Mouse (Mus musculus) urinary bladder, postnatal 14 days (tissue): ENCODE measurements at regions not wholly inside any gene's neighbourhood (a gene's known extent, or its start where the extent isn't known, plus 50 kb on each side); places are given as distances from the start of the nearest gene placed in this dataset.

Experiments
- DNase-seq: peaks from one replicate; pipeline ENCODE4 v3.0.0; 2021; ENCODE audit warnings: low spot score

DNA sequence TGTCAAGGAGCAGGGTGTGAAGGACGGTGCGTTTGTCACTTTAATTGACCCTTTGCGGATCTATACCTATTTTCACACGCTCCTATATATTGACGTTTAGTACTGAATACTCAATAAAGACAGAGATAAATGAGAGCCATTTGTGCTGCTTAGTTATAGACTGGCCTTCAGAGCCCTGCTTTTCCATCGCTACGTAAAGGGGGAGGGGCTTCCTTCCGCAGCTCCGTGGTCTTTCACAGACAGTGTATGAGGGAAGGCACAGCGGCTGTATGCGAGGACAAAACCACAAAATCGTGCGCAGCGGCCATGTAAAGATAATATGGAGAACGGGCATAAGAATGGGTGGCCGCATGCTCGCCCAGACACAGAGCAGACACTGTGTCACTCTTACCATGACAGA is 58.4 kb upstream of the Pced1b start:
- no peak for DNase-seq

DNA sequence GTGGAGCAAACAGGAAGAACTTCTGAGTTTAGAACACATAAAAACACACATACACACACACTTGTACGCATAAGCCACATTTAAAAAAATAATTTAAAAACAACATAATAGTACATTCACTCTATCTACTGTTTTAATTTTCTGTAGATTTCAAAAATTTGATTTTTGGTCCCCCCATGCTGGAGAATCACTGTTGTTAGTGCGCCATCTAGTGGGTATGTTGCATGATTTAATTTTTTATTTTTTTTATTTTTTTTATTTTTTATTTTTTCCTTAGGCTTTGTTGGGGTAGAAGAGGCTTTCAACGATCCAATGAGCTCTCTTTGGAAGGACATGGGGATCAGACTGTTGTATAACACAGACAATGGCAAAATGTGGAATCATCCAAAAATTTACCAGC is 59.1 kb upstream of the Pced1b start:
- no peak for DNase-seq

DNA sequence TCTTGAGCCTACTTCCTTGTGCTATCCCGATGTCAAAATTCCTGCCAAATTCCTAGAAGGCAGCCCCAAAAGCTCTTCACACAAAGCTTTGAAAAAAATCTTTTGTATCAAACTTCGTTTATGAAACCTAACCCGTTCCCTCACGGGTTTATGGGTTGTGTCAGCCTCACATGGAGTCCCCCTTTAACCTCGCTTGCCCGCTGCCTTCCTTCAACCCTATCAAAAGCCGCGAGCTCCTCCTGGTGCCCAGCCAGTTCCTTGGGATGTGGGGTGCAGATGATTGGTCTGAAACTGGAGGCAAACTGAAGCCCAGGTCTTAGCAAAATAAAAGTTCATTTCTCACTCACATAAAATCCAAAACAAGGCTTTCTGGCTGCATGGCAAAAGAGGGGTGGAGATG is 60.9 kb upstream of the Pced1b start:
- DNase-seq: peak; percentile 31

DNA sequence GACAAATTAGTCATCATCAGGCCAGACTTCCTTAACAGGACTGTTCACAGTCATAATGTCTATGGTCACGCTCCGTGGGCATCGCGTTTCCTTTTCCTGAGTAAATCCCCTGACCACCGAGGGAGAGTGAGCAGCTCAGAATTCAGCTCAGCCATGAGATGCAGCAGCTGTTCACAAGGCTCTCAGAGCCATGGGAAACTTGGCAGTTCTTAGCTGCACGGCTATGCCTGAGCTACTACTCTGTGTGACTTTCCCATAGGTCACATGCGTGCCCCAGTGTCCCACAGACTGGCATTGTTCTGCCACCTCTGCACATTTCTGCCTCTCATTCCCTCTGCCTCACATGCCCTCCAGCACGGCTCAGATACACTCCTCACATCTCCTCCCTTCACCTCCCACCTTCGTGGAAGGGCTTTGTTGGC is 64.3 kb upstream of the Pced1b start:
- no peak for DNase-seq

DNA sequence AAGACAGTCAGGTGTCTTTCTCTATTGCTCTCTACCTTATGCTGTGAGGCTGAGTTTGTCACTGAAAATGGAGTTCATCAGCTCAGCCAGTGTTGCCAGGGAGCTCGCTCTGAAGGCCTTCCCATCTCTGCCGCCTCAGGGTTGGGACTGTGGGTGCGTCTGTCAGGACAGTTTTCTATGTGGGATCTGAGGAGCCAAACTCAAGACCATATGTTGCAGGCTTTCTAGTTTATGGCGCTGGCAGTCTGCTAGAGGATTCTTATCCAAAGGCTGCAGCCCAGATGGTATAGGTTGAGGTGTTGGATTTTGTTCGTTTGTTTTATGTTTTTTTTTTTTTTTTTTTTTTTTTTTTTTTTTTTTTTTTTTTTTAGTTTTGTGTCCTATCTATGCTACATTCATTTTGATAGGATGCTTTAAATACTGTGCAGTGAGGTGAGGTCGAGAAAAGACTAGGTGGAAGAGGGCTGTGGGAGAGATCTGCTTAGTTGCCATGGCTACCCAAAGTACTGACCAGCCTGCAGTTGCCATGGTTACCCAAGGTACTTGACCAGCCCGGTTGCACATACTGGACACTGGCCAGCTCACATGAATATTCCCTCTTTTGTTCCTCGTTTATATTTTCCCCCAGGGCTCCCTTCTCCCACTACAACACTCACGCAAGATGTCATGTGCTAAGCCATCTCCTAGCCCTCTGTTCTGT is 65.8 kb upstream of the Pced1b start:
- DNase-seq: no peak

DNA sequence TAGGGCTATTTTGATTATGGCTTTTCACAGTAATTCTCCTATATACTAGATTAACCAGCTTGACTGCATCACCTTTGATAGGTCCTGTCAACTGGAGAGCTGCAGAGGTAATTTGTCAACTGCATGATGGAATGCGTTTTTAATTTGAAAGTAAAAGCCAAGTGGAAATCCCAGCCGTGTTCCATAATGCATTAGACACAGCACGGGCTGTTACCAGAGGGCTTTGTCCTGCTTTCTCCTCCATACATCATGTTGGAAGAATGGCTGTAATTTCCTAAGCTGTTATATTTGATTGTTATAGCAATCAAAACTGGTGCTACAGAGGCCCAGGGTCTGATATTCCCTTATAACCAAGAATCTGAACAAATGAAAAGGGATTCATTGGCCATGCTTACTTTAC is 68.6 kb upstream of the Pced1b start:
- DNase-seq: no peak

DNA sequence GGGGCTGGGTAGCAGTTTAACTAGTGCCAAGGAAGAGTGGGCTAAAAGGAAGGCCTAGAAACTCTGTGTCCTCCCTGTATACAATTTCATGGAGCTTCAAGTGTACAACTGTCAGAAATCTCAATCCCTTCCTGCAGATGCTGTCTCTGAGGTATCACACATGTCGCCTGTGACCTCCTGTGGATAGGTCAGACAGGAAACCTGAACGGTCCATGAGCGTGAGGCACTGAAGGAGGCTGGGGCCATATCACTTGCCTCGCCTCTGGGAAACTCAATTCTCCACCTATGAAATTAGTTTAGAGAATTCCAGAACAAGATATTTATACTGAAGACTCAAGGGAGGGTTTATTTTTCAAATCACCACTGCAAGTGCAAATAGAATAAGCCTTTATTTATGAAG is 69.1 kb upstream of the Pced1b start:
- no peak for DNase-seq

DNA sequence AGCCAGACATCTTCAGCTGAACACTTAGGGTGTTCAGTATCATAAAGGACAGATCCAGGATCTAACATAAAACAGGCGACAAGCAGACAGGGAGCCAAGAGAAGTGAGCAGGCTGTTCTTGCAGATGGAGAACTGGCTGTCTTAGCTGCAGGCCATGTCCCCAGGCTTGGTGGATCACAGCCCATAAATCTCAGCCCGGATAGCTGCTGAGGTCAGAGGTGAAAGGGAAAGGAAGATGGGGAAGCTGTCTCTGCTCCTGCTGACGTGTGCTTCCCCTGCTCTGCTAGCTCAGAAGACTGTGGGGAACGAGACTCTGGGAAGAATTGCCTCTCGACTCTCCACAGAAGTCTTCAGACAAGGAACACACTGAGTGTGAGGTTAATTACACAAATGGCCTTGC is 71.9 kb upstream of the Pced1b start:
- no peak for DNase-seq

DNA sequence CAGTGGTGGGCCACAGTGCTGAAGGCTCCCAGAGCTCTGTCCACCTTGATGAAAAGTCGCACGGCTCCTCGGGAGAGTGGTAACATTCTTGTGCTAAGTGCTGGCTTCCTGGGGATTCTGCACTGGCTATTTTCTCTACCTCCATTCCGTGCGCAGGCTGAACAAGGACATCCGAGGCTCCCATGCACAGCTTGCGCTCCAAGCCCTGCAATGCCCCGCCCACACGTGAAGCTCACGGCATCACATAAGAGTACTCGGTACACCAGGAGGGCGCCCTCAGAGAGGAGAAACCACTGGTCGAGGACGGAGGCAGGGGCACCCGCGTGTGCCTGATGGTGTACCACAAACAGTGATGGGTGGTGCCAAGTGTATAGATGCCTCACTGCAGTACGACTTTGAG is 73.7 kb upstream of the Pced1b start:
- DNase-seq: no peak

DNA sequence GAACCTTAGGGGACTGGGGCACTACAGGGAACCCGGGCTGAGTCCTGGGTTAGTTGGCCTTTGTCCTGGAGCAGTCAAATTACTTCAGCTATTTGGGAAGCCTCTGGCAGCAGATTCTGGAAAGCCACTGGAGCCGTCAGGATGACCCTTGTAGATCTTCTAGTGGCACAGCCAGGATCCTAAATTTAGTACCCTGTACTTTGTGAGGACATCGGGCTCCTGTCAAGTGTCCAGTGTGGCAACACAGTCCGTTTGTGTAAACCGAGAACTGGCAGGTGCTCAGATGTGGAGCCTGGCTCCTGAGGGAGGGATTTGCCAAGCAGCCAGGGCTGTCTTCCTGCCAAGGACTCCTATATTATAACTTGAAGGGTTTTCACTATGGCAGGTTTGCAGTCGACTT is 76.8 kb upstream of the Pced1b start:
- DNase-seq: no peak

DNA sequence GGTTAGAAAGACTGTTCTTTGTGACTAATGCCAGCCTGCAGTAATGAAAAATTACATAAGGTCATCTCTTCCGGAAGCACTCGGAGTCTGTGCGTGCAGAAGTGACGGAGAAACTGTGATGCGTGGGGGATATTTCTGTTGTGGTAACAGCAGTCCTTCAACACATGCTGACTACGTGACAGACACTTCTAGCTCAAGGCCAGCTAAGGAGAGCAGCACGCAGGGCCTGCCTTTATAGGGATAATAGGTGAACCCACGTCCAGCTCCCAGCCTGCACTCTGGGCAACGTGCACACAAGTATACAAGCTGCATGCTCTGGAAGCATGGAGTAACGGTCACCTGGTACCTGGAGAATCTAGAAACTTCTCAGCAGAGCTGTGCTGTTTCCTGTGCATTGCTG is 77.5 kb upstream of the Pced1b start:
- no peak for DNase-seq

DNA sequence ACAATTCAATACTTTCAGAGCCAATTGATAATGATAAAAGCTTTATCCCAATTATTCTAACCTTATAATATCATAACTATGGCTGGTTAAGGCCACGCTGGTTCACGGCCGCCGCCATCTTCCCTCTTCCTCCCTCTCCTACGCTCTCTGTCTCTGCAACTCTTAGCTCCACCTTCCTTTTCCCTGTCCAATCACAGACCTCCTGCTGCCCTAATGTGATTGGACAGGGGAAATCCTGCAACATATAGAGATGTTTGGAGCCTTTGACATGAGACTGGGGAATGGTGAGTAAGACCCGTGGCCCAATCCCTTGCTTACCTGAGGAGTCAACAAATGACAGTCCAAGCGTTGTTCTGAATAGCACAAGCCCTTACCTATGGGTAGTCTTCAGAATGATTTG is 79.8 kb upstream of the Pced1b start:
- no peak for DNase-seq

DNA sequence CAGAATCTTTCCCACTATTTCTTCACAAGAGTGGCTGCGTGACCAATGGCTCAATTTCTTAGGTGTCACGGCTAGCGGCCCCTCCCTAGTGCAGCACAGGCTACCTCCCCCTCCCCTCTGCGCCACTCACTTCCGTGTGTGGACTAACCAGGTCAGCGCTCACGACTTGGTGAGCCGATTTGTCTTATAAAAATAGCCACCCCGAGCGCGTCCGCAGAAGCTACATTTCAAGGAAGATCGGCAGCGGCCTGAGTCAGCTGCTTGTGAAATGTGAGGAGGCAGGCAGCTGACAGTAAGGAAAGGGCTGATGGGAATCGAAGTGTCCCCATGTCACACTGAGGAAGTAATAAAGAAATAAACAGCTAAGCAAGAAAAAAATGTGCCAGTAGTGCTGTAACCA is 82.3 kb upstream of the Pced1b start:
- DNase-seq: no peak

DNA sequence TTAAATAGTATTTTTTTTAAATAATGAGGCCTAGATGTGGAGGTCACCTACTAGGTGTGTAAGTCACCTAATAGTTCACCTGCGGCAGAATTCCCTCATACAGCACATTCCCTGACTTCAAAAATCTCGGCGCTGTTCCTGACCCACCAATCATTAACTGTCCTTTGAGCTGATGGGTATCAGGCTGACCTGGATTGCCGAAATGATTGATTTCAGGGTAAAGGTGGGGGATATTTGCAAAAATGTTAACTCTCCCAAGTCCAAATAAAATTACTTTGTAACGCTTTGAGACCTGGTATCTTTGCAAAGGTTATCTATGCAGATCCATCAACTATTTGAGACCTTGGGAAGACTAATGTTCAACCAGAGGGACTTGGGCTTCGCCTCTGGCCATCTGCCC is 82.9 kb upstream of the Pced1b start:
- DNase-seq: no peak

DNA sequence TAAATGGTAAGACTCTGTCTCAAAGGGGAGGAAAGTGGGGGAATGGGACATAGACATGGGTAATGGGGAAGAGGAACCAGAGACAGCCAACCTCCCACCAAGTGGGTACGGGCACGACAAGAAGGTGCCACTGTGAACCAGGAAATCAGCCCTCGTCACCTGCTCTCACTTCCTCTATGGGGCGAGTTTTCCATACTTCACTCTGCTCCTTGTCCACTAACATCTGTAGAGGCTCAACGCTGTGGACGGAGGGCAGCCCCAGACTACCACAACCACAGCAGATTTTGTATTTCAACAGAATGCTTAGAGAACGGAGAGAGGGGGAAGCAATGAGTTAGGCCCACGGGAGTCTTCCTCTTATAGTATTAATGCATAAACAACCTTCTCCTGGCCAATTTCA is 83.8 kb upstream of the Pced1b start:
- no peak for DNase-seq

DNA sequence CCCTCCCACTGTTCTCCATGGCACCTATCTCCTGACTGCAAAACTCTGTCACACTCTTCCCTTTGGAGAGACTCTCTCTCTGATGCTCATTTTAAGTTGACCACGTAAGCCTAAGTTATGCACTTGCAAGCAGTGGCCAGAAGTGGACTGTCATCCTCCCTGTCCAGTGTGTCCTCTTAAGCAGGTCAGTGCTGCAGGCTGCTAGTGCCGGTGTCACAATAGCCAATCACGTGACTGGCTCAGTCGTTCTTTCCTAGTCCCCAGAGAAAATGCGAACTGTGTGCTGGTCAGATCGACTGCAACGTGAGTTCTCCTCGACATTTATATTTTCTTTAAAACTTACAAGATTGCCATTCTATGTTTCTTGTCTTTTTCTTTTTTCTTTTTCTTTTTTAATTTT is 84.6 kb upstream of the Pced1b start:
- no peak for DNase-seq

DNA sequence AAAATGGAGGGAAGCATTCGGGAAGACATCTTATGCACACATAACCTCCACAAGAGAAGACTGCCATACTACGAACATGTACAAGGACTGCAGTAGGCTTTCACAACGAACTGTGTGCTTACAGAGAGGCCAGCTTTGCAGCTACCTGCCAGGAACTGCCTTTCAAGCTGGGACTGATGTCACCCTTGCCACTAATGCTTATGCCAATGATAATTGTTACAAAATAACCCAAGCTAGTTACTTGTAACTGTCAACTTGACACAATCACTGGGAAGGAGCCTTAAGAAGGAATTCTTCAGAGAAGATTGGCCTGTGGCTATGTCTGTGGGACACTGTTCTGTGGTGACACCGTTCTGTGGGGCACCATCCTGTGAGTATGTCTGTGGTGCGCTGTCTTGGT is 85.4 kb upstream of the Pced1b start:
- no peak for DNase-seq

DNA sequence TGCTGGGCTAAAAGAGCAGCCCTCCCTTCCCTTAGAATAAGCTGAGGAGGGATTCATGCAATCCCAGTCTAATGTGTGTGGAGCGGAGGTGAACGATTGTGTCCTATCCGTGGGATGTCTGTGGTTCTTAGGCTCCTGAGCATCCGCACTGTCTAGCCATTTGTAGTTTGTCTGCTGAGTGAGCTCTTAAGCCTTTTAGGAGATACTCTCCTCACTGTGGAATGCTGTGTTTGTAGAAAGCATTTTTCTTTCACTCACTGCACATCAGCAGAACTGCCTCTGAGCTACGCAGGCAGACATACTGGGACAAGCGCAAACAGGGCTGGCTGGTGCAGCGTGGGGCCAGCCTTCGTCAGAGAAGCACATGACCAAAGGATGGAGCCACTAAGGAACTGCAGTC is 94.6 kb upstream of the Pced1b start:
- no peak for DNase-seq

DNA sequence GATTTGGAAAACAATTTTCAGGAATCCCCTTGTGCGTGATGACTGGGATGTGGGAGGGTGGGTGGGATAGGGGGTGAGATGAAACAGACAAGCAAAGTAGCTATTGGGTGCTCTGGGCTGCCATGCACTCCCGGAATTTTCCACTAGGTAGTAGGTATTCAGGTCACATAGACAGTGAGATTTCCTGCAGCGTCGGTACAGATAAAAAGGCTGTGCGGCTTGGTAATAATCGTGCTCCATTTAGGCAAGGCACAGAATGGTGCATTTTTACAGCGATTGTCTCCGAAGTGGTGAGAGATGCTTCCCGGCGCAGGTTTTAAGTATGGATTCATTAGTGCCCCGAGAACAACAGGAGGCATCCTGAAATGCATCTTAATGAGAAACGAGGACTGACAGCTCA is 95.1 kb upstream of the Pced1b start:
- DNase-seq: no peak

DNA sequence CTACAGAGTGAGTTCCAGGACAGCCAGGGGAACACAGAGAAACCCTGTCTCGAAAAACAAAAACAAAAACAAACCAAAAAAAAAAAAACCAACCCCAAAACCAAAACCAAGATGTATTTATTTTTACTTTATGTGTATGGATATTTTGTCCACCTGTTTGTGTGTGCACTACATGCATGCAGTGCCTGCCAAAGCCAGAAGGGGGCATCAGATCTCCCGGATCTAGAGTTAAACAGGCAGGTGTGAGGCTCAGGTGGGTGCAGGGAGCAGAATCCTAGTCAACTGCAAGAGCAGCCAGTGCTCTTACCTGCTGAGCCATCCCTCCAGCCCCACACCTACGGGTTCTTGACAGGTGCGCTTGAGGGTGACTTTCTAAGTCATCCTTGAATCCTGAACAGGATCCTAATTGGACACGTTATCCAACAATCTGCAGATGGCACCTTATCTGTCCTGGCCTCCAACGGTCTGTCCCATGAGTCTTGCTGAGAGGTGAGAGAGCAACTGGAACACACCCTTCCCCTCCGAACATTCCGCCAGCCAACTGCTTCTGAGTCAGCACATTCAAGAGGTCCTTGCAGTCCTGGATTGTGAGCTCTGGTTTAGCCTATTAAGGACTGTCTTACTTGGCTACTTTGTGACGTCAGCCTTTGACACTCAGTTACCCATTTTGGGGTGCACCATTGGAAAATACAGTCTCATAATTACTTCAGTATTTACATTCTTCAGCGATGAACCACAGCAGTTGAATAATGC is 95.4 kb upstream of the Slc38a4 start:
- no peak for DNase-seq

DNA sequence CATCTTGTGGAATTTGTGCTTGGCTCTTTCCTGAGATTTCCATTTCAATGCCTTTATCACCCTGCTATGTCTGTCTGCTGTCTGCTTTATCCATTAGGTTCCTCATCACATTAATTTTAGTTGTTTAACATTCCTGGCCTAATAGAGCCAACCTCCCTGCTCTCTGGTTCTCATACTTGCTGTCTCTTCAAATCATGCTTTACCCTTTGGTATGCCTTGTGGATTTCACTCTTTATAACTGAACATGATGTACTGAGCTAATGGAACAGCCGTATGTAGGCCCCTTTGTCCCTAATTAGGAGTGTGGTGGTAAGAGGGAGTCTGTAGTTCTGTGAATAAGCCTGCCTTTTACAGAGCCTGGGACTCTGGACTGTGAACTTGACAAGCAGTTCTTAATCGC is 86.2 kb upstream of the Slc38a4 start:
- DNase-seq: no peak

DNA sequence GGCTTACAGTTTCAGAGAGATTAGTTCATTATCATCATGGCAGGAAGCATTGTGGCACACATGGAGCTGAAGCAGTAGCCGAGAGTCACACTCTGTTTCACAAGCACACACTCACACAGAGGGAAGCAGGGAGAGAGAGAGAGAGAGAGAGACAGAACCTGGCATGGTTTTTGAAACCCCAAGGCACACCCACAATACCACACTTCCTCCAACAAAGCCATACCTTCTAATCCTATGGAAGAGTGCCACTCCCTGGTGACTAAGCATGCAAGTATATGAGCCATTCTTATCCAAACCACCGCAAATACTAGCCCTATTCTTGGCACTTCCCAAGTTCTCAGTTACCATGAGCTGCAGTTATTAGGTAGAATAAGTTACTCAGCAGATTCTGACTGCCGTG is 82.5 kb upstream of the Slc38a4 start:
- no peak for DNase-seq

DNA sequence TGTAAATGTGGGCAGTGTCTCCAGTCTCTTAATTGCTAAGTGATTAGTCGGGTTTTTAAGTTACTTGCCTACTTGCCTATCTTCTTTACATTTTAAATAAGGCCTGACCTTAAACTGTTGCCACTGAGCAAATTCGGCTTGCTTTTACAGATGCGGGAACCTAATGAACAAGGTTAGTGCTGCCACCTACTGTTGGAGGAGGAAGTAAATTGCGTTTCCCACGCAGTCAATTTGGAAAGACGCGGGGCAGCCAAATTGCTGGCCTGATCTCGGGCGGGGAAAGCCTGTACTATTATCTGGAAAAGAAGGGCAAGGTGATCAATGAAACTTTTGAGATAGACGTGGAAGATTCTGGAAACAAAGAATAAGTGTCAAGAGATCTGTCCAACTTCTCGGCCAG is 79.5 kb upstream of the Slc38a4 start:
- DNase-seq: peak; percentile 61

DNA sequence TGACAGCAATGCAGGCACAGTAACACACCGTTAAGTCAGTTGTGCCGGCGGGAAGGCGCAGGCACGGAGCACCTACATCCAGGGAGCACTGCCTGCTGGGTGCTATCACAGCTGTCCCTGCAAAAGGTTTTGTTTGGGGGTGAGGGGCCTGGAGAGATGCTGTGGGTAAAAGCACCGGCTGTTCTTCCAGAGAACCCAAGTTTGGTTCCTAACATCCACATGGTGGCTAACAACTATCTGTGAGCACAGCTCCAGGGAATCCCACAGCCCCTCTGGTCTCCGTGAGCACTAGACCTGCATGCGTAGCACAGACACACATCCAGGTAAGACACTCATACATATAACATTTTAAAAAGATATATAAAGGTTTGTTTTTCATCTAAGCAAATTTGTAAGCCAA is 72.0 kb upstream of the Slc38a4 start:
- DNase-seq: no peak
